Mouse (Mus musculus) stomach, postnatal 0 days (tissue): ENCODE data around the gene Ntan1. TPM values are rescaled to one million over a fixed set of nuclear protein-coding genes. Genes with fewer than 3 reads are reported as not detected.

Experiments
- ATAC-seq: fragments of 200-750 bp; cut with Nextera tagmentation; 2 replicates; pipeline ENCODE4 v1.8.0; 2017; ENCODE audit not compliant: low FRiP score, low TSS enrichment
- DNase-seq: peaks from one replicate; pipeline ENCODE4 v3.0.0-alpha.2; 2016; ENCODE audit warnings: low spot score
- H3K27ac ChIP-seq: fragments of 300-500 bp; sonication (generic); replicated peaks from 2 replicates; pipeline ENCODE4 v1.5.1; 2014; ENCODE audit warnings: mild to moderate bottlenecking, control low read depth
- H3K27me3 ChIP-seq: fragments of 300-500 bp; sonication (generic); 2 replicates; pipeline ENCODE4 v1.6.1; 2014; ENCODE audit warnings: low read length; ENCODE audit not compliant: control insufficient read depth, insufficient read depth
- H3K36me3 ChIP-seq: fragments of 300-500 bp; sonication (generic); 2 replicates; pipeline ENCODE4 v1.6.1; 2014; ENCODE audit warnings: low read length, mixed read lengths; ENCODE audit not compliant: control insufficient read depth, insufficient read depth
- H3K4me1 ChIP-seq: fragments of 300-500 bp; sonication (generic); replicated peaks from 2 replicates; pipeline ENCODE4 v1.6.1; 2014; ENCODE audit warnings: antibody characterized with exemption; ENCODE audit not compliant: control insufficient read depth, insufficient read depth
- H3K4me2 ChIP-seq: fragments of 300-500 bp; sonication (generic); replicated peaks from 2 replicates; pipeline ENCODE4 v1.6.1; 2014; ENCODE audit warnings: low read depth, mild to moderate bottlenecking, control low read depth, moderate library complexity
- H3K4me3 ChIP-seq: fragments of 300-500 bp; sonication (generic); 2 replicates; pipeline ENCODE4 v1.5.1; 2014; ENCODE audit warnings: low read depth, low read length, control low read depth
- H3K9ac ChIP-seq: fragments of 300-500 bp; sonication (generic); 2 replicates; pipeline ENCODE4 v1.6.1; 2014; ENCODE audit warnings: mild to moderate bottlenecking, low read length, control low read depth, mixed read lengths
- H3K9me3 ChIP-seq: fragments of 300-500 bp; sonication (generic); 2 replicates; pipeline ENCODE4 v1.6.1; 2016; ENCODE audit warnings: low read length; ENCODE audit not compliant: control insufficient read depth
- CTCF ChIP-seq: IDR thresholded peaks from 2 replicates; pipeline ENCODE4 v1.5.1; 2016; ENCODE audit warnings: antibody characterized with exemption, low read depth, mild to moderate bottlenecking, moderate library complexity
- EP300 ChIP-seq: optimal IDR thresholded peaks from 2 replicates; pipeline ENCODE3; 2016; ENCODE audit warnings: antibody characterized with exemption
- WGBS: fragments of 180-500 bp; shearing (Covaris S2); extraction: QIAGEN DNeasy Blood & Tissue Kit; methylation state at CpG from one replicate; pipeline ENCODE4 v1.1.7; 2014; 5-methylcytosine and 5-hydroxymethylcytosine counted together
- polyA plus RNA-seq: library from polyadenylated mRNA; unstranded; fragments of >200 nt; fragmentation: Nextera tagmentation; extraction: Ambion mirVana; gene quantifications from 2 replicates; pipeline ENCODE4 v1.2.1, GENCODE M21; 2015

Ntan1 gene
- polyA plus RNA-seq, 1 experiment from 2014 or later = 124 TPM

- DNase-seq (no peak), ATAC-seq (no peak)
- no peak overlapping the region for H3K9ac ChIP-seq
- no peaks in the 10 kb centered on the region for H3K4me1 ChIP-seq
- H3K36me3 ChIP-seq = peaks cover 28% of the 10 kb centered on the region
- no peak overlapping the region for H3K27ac ChIP-seq
- 88% methylated on average over 7 of the region's 7 CpGs for WGBS
- TF ChIP-seq CTCF (no peak), EP300 (no peak)
- H3K27me3 ChIP-seq = no peaks in the 10 kb centered on the region
- no peaks in the 10 kb centered on the region for H3K9me3 ChIP-seq
- H3K4me3 ChIP-seq = no peak overlapping the region
- no peak overlapping the region for H3K4me2 ChIP-seq
Observed at GRCm38 (mm10) chr16:13840056-13840455, 21.4 kb downstream of the Ntan1 start.

- Histone ChIP-seq H3K4me1 (no peaks in the 10 kb centered on the region), H3K9ac (no peak overlapping the region), H3K36me3 (peaks cover 28% of the 10 kb centered on the region), H3K4me2 (no peak overlapping the region), H3K27me3 (no peaks in the 10 kb centered on the region), H3K9me3 (no peaks in the 10 kb centered on the region), H3K27ac (no peak overlapping the region), H3K4me3 (no peak overlapping the region)
- DNase-seq (no peak), ATAC-seq (no peak)
- TF ChIP-seq EP300 (no peak), CTCF (no peak)
- WGBS = 86% methylated on average over 3 of the region's 3 CpGs
Observed at GRCm38 (mm10) chr16:13840956-13841355, 22.3 kb downstream of the Ntan1 start.

- 96% methylated on average over 5 of the region's 5 CpGs for WGBS
- DNase-seq (no peak), ATAC-seq (no peak)
- Histone ChIP-seq H3K4me3 (no peak overlapping the region), H3K9ac (no peak overlapping the region), H3K4me2 (no peak overlapping the region), H3K27ac (no peak overlapping the region), H3K9me3 (no peaks in the 10 kb centered on the region), H3K36me3 (peaks cover 16% of the 10 kb centered on the region), H3K27me3 (no peaks in the 10 kb centered on the region), H3K4me1 (no peaks in the 10 kb centered on the region)
- TF ChIP-seq CTCF (no peak), EP300 (no peak)
Observed at GRCm38 (mm10) chr16:13845031-13845430, 26.4 kb downstream of the Ntan1 start.

GRCm38 (mm10) chr16:13846675-13847074, 28.0 kb downstream of the Ntan1 start:
- TF ChIP-seq CTCF (no peak), EP300 (no peak)
- no peaks in the 10 kb centered on the region for H3K9me3 ChIP-seq
- no peaks in the 10 kb centered on the region for H3K27me3 ChIP-seq
- no peak overlapping the region for H3K4me2 ChIP-seq
- DNase-seq = no peak
- WGBS = 96% methylated on average over 1 of the region's 1 CpGs
- H3K4me1 ChIP-seq = no peaks in the 10 kb centered on the region
- no peak overlapping the region for H3K9ac ChIP-seq
- H3K36me3 ChIP-seq = peaks cover 14% of the 10 kb centered on the region
- H3K4me3 ChIP-seq = no peak overlapping the region
- no peak overlapping the region for H3K27ac ChIP-seq
- ATAC-seq = no peak

GRCm38 (mm10) chr16:13848310-13848709, 29.7 kb downstream of the Ntan1 start:
- no peak for TF ChIP-seq EP300
- TF ChIP-seq CTCF = no peak

GRCm38 (mm10) chr16:13851446-13851845, 32.8 kb downstream of the Ntan1 start:
- WGBS = 91% methylated on average over 4 of the region's 4 CpGs
- Histone ChIP-seq H3K4me2 (no peak overlapping the region), H3K9me3 (no peaks in the 10 kb centered on the region), H3K4me3 (no peak overlapping the region), H3K9ac (no peak overlapping the region), H3K4me1 (no peaks in the 10 kb centered on the region), H3K27ac (no peak overlapping the region), H3K36me3 (peaks cover 20% of the 10 kb centered on the region), H3K27me3 (no peaks in the 10 kb centered on the region)
- DNase-seq (no peak), ATAC-seq (no peak)
- TF ChIP-seq EP300 (no peak), CTCF (no peak)

More at GRCm38 (mm10) chr16:13848310-13848709, 29.7 kb downstream of the Ntan1 start:
- WGBS = 49% methylated on average over 2 of the region's 2 CpGs
- Histone ChIP-seq H3K27ac (no peak overlapping the region), H3K9ac (no peak overlapping the region), H3K27me3 (no peaks in the 10 kb centered on the region), H3K4me1 (no peaks in the 10 kb centered on the region), H3K4me3 (no peak overlapping the region), H3K36me3 (peaks cover 16% of the 10 kb centered on the region), H3K9me3 (no peaks in the 10 kb centered on the region), H3K4me2 (no peak overlapping the region)
- ATAC-seq = no peak
- no peak for DNase-seq
